ENCODE assay signal across 20 mouse cellular contexts in the genomic region with DNA sequence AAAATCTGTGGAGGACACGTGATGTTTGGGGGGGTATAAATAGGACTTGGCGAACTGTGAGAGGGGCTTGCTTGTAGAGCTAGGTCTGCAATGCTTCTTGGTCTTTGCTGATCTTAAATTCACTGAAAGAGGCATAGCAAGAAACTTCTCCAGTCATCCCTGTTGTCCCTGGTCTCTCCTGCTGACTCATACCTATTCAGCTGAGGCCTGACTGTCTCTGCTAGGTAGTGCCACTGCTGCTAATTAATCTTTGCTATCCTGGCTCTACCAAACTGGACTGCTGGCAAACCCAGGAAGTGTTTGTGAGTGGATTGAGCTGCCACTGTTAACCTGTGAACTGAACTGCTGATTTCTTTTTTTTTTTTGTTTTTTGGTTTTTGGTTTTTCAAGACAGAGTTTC. TPM values are rescaled to one million over a fixed set of nuclear protein-coding genes. Genes with fewer than 3 reads are reported as not detected.
"Had no signal": no experiment of that assay in that cellular context is flagged by ENCODE, and none has a peak within 500 bp of the region (broad histone marks: within the 10 kb centered on the region; RNA-seq: fewer than 3 reads in every experiment).

No protein-coding gene starts in this region.

- H3K27me3 ChIP-seq: limb, embryonic 13.5 days; midbrain, embryonic 12.5 days; midbrain, embryonic 15.5 days; neural tube, embryonic 12.5 days; neural tube, embryonic 15.5 days had no signal

- H3K9ac ChIP-seq: limb, embryonic 13.5 days; lung, embryonic 14.5 days; midbrain, embryonic 12.5 days; midbrain, embryonic 15.5 days; neural tube, embryonic 12.5 days; neural tube, embryonic 15.5 days had no signal

- H3K4me2 ChIP-seq: limb, embryonic 13.5 days; lung, embryonic 14.5 days; midbrain, embryonic 12.5 days; midbrain, embryonic 15.5 days; neural tube, embryonic 12.5 days; neural tube, embryonic 15.5 days had no signal

- H3K4me3 ChIP-seq: limb, embryonic 10.5 days; limb, embryonic 13.5 days; midbrain, embryonic 12.5 days; midbrain, embryonic 15.5 days; neural tube, embryonic 12.5 days; neural tube, embryonic 15.5 days had no signal

- DNase-seq: kidney, adult 18-20 months; kidney, adult 9 months; kidney, postnatal 14 days; kidney, postnatal 4 days; lung, embryonic 14.5 days; right cerebral cortex, adult 18-20 months; right cerebral cortex, postnatal 14 days; right cerebral cortex, postnatal 4 days; thymus, postnatal 25 days had no signal

- H3K36me3 ChIP-seq: limb, embryonic 10.5 days; limb, embryonic 13.5 days; midbrain, embryonic 12.5 days; midbrain, embryonic 15.5 days; neural tube, embryonic 12.5 days; neural tube, embryonic 15.5 days had no signal

- H3K4me1 ChIP-seq: limb, embryonic 13.5 days; midbrain, embryonic 15.5 days; neural tube, embryonic 12.5 days; neural tube, embryonic 15.5 days had no signal

- H3K9me3 ChIP-seq: limb, embryonic 10.5 days; limb, embryonic 13.5 days; midbrain, embryonic 12.5 days; midbrain, embryonic 15.5 days; neural tube, embryonic 12.5 days; neural tube, embryonic 15.5 days had no signal

- ATAC-seq: lung, postnatal 0 days; midbrain, embryonic 15.5 days had no signal

- H3K27ac ChIP-seq: limb, embryonic 10.5 days; limb, embryonic 13.5 days; macrophage; midbrain, embryonic 12.5 days; midbrain, embryonic 15.5 days; neural tube, embryonic 12.5 days; neural tube, embryonic 15.5 days had no signal

RNA-seq across cellular contexts. Expression of gene Frem3, which starts 55.9 kb away (rescaled TPM):
- total RNA-seq: megakaryocyte, adult 5-6 weeks had no signal
- polyA plus RNA-seq: liver, adult 2 months; macrophage; midbrain, embryonic 12.5 days; thymus, postnatal 0 days had no signal
